Mouse (Mus musculus): ENCODE results near the gene Grik3.

GRCm38 (mm10) chr4:125584676-125585075 is 94.2 kb downstream of the Grik3 start:
- TF ChIP-seq CTCF (conservative IDR thresholded peaks at IDR 0.05; ENCODE audit: insufficient read depth, insufficient read length, low read depth, low read length) (no peak), POLR2A (IDR thresholded peaks at IDR 0.05; ENCODE audit: low read depth, low read length) (no peak)
